Mouse (Mus musculus) embryo, embryonic 10.5 days (tissue): ENCODE measurements at regions not wholly inside any gene's neighbourhood (a gene's known extent, or its start where the extent isn't known, plus 50 kb on each side); places are given as distances from the start of the nearest gene placed in this dataset.

Experiments used
- DNase-seq: peaks from one replicate; pipeline ENCODE4 v3.0.0-alpha.2; 2015; ENCODE audit warnings: low spot score

GRCm38 (mm10) chr14:105779760-105780159 is 116.9 kb downstream of the Spry2 start:
- no peak for DNase-seq

- DNase-seq, result no peak
Observed at GRCm38 (mm10) chr14:105779349-105779748, 117.3 kb downstream of the Spry2 start.

- DNase-seq, result no peak
Observed at GRCm38 (mm10) chr14:105773674-105774073, 122.9 kb downstream of the Spry2 start.

- no peak for DNase-seq
Observed at GRCm38 (mm10) chr14:105767100-105767499, 129.5 kb downstream of the Spry2 start.

GRCm38 (mm10) chr14:105752509-105753375 is 143.9 kb downstream of the Spry2 start:
- no peak for DNase-seq

- no peak for DNase-seq
Observed at GRCm38 (mm10) chr14:105751762-105752161, 144.9 kb downstream of the Spry2 start.

- DNase-seq, result no peak
Observed at GRCm38 (mm10) chr14:105744578-105744977, 152.0 kb downstream of the Spry2 start.

GRCm38 (mm10) chr14:105744125-105744524 is 152.5 kb downstream of the Spry2 start:
- no peak for DNase-seq

GRCm38 (mm10) chr14:105740889-105741288 is 155.7 kb downstream of the Spry2 start:
- DNase-seq, result no peak

GRCm38 (mm10) chr14:105738568-105738967 is 158.1 kb downstream of the Spry2 start:
- DNase-seq, result no peak

GRCm38 (mm10) chr14:105736352-105736751 is 160.3 kb downstream of the Spry2 start:
- DNase-seq, result peak; percentile 77

GRCm38 (mm10) chr14:105734291-105734690 is 162.3 kb downstream of the Spry2 start:
- DNase-seq, result no peak

- peak; percentile 77 for DNase-seq
Observed at GRCm38 (mm10) chr14:105733013-105733728, 163.4 kb downstream of the Spry2 start.

- DNase-seq, result peak; percentile 91
Observed at GRCm38 (mm10) chr14:105732221-105733012, 164.2 kb downstream of the Spry2 start.

GRCm38 (mm10) chr14:105730786-105731185 is 165.8 kb downstream of the Spry2 start:
- peak; percentile 72 for DNase-seq

GRCm38 (mm10) chr14:105728841-105729240 is 167.8 kb downstream of the Spry2 start:
- DNase-seq, result no peak

- no peak for DNase-seq
Observed at GRCm38 (mm10) chr14:105725741-105726140, 170.9 kb downstream of the Spry2 start.

GRCm38 (mm10) chr14:105722923-105723322 is 173.7 kb downstream of the Spry2 start:
- no peak for DNase-seq

GRCm38 (mm10) chr14:105721576-105721975 is 175.0 kb downstream of the Spry2 start:
- no peak for DNase-seq

- no peak for DNase-seq
Observed at GRCm38 (mm10) chr14:105720816-105721510, 175.7 kb downstream of the Spry2 start.

GRCm38 (mm10) chr14:105718676-105719441 is 177.8 kb downstream of the Spry2 start:
- DNase-seq, result no peak
